Mouse (Mus musculus): ENCODE results near the gene H2al2a.

H2al2a gene

GRCm38 (mm10) chr2:17996858-17997257, at the start of gene H2al2a:
H2al2a (minus strand) TSS chr2:17996958.
- DNase-seq = no peak

- DNase-seq = no peak
Observed at GRCm38 (mm10) chr2:18046186-18046585, 49.4 kb upstream of the H2al2a start.

GRCm38 (mm10) chr2:18045781-18046181, 49.0 kb upstream of the H2al2a start:
- DNase-seq = no peak

- no peak for DNase-seq
Observed at GRCm38 (mm10) chr2:18045143-18045780, 48.5 kb upstream of the H2al2a start.

DNA sequence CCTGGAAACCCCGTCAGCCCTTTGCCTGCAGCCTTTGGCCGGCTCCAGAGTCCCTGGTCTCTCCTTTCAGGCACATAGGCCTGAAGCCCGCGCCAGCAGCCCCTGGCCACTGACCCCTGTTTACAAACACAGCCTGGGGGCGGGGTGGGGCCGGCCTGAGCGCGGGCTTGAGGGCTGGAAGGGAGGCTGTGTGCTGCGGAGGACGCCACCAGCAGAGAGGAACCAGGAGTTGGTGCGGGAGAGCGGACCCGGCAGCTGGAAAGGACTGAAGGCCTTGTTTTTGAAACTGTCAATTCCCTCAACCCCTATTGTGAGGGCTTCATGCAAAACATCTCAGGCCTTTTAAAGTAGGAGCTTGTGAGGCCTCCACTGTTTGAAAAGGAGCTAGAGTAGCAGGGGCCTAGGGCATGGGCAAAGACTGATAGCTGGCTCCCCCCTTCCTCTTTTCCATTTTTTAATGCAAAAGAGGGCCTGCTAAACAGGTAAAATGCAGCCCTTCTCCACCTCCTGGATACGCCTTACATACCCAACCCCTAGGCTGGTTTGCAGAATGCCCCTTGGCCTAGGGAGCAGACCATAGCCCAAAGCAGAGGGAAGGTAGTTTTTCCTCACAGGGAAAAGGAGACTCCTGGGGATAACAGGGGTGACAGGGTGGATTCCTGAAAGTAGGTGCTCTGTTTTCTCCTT, 44.6 kb upstream of the H2al2a start:
- peak; percentile 46 to 52 for DNase-seq

DNA sequence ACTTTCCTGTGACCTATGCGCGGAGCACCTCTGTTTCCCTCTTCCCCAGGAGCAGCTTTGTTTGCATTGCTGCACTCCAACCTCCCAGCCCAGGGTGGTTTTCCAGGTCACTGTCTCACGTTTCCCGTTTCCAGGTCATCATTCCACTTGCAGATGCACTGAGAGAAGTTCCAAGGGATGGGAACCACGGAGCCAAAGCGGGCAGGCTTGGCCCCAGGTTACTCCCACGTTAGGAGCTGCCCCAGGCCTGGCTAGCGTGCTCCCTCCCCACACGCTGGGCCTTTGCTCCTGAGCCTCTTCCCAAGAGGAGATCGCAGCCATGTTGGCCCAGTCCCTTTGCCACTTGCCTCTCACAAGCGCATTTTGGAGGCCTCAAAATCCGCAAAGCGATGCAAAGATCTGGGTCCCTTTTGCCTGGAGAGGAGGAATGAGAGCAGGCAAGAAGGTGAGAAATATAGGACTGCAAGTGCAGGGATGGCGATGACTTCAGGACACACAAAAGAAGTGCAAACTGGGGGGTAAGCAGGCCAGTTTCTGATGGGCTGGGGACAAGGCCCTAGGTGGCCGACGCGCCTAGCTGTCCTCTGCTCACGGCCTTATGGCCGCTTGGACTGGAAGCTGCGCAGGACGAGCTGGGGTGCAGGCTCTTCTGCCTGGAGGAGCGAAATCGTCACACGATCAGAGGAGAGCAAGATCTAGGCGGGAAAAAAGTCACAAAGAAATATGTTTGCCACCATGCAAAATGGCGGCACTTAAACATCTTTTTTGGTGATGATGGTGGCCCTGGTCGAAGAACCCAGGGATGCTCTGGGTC, 43.8 kb upstream of the H2al2a start:
- DNase-seq = peak; percentile 34 to 49

- peak; percentile 53 to 62 for DNase-seq
Observed at GRCm38 (mm10) chr2:18039566-18040290, 43.0 kb upstream of the H2al2a start.

DNA sequence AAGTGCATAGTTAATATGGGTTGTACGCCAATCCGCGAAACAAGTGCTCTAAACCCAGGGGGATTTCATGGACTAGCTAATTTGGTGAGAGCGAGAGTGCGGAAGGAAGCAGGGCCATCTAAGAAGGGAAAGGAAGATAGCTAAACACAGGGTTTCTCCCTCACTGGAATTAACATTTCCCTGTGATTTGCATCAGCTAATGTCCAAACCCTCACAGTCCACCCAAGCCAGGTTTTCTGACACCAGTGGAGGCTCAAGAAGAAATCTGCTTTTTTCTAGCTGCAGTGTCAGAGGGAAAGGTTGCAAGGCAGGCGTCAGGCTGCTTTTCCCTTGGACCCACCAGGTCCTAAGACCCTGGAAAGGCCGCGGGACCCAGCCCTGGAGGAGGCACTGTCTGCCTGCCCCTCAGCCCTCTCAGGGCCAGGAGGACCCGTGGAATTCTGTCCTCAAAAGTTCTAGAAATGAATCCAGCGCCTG, 42.2 kb upstream of the H2al2a start:
- DNase-seq = no peak

GRCm38 (mm10) chr2:18038141-18038752, 41.5 kb upstream of the H2al2a start:
- DNase-seq = no peak

DNA sequence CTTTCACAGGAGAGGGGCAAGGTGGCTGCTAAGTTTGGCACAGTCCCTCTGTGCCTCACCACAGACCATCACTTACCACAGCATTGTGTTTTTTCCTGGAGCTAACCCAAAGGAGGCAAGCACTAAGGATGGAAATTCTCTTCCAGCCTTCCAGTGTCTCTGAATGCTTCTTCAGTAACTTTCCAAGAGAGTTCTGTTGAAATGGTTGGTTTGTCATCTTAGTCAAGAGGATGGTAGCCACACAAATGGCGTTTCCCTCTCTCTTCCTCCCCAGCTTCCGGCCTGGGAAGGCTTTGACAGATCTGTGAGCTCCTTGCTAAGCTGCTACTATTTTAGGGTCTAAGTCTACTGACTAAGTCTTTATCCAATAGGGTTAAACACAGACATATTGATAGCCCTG, 40.7 kb upstream of the H2al2a start, which contains the start of gene A930004D18Rik:
TSS of gene A930004D18Rik (minus strand) at position 247 of the 400 bp plus-strand sequence.
- DNase-seq = no peak

GRCm38 (mm10) chr2:18034371-18035250, 37.9 kb upstream of the H2al2a start:
- DNase-seq = no peak

DNA sequence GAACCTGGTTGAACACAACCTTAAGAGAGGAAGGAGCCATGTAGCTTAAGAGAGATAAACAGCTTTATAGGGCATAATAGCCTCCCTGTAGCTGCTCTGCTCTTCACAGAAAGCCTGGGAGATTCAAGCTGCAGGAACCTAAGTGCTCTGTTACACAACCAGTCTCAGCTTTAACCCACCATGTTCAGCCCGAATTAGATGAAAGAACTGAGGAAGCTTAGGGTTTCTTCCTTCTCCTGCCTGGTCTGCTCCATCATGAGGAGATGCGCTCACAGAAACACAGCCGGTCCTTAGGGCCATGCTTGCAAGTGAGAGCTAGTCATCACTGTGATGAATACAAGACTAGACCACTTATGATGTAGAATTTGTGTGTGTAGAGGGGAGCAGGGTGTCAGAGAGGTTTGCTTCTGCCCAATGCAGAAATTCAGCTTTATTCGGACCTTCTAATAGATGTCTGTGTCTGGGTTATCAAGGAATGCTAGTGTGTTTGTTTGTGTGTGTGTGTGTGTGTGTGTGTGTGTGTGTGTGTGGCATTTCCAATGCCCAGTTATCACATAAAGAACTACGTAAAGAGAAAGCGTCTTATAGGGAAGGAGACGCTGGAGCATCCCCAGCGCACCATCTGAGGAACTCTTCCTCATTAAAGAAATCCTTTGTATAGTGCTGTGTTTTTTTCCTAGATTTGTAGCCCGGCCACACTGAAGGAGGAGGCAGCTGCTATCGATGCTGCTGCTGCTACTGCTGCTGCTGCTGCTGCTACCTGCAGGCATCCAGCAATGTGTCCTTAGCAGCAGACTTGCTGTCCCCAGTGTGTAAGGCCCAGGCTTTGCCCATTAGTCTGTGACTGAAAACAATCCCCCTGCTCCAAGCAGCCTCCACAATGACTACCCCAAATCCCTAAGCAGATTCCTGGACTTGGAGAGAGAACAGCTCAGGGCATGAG, 36.7 kb upstream of the H2al2a start:
- no peak for DNase-seq

DNA sequence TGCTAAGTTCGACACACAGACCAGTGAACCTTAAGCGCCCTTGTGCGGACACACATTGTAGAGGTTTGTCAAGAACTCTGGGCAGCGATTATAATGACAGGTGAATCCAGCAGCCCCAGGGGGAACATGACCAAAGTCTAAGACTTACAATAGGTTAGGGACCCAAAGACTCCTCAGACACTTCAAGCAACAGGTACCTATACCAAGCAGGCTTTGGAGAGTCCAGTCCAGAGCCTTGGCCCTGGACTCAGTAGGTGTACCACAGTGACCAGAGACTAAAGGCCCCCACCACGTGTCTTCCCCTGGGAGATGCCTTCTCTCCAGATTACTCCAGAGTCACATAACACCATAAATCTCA, 35.8 kb upstream of the H2al2a start:
- peak in 1 of 2 experiments; percentile 13 for DNase-seq

GRCm38 (mm10) chr2:18031831-18032537, 35.2 kb upstream of the H2al2a start:
- DNase-seq = peak; percentile 65 to 70

GRCm38 (mm10) chr2:18031271-18031821, 34.6 kb upstream of the H2al2a start:
- peak; percentile 54 to 61 for DNase-seq

DNA sequence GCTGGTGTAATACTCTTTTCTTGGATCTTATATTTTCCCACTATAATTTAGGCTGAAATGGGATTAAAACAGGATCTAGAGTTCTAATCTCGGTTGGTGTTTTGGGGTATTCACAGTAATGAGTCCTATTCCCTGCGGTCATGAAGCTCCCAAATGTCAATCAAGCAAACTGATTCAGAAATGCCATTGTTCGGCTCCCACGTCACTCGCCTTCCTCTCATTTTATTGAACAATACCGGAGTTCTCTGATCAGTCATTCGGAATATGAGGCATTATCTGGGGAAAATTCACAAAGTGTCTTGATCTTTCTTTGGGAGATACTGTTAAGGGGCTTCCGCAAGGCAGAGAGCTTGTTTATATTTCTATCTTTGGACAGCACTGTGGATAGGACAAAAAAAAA, 33.8 kb upstream of the H2al2a start:
- DNase-seq = no peak

DNA sequence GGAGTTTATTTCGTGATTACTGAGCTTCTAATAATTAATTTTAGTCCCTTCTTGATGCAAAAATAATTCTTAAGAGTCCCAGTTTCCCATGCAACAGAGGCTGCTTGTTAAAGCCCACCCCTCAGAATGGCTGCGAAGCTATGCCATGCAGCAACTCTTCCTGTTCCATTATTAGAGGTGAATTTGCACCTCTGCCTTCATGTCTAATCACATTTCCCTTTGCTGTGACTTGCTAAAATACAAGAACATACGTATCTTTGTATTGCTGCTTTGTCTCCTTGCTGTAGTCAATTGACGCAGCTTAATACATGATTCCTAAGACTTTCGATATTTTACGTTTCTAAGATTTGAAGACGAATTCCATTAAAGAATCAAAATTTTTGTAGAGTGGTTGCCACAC, 32.9 kb upstream of the H2al2a start:
- DNase-seq = no peak

GRCm38 (mm10) chr2:18028140-18029021, 31.6 kb upstream of the H2al2a start:
- DNase-seq = peak; percentile 94 to 96
